Mouse (Mus musculus): ENCODE measurements around the gene Hcar1.

The Hcar1 gene

DNA sequence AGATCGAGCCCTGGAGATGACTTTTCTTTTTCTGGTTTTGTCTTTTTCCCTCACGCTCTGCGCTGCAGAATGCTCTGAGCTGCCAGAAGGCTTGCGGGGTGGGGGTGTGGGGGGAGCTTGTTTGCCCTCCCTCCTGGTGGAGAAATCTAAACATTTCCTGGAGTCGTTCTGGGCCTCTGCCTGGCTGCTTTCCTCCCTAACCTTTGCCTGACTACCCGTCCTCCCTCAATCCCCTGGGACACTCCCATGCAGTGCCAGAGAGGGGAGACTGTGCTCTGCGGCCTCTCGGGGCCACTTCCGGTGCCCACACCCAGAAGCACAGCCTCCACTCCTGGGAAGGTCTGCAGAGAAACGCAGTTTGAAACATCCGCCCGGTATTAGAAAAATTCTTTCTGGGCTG is at the start of gene Hcar1:
Hcar1 (minus strand) TSS at position 93 of the 400 bp plus-strand sequence.
- DNase-seq, result no peak

DNA sequence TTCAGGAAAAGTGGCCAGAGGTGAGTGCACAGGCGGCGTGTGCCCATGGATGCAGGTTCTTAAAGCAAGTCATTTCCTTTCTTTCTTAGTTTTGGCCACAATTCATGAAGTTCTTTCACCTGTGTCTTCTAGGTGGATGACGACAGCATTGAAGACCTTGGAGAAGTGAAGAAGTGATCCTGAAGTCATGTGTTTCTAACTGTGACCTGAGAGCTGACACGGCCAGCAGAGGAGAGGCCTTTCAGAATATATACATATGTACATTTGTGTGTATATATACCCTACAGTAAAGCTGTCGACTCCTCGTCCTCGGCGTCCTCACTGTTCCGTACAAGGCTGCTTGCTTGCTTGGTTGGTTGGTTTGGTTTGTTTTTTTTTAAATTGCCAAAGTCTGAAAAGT is 47.3 kb upstream of the Hcar1 start, which contains the start of gene Gm43518:
Gm43518 (plus strand) TSS at position 301 of the 400 bp plus-strand sequence.
- DNase-seq, result no peak

DNA sequence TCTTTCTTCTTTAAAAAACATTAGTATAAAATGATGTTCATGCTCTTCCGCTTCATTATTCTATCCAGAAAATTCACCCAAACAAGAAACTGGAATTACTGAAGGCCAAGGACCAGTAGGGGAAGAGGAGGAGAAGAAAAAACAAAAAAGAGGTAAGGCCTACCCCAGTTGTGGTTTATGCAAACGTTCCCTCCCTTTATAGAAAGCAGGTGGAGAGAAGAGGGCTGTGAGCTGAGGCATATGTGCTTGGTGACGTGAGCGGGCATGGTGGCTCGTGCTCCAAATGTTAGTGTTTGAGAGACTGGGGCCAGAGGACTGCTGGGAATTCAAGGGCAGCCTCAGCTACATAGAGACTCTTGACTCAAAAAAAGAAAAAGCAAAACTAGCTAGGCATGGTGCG is 42.3 kb upstream of the Hcar1 start:
- no peak for DNase-seq

DNA sequence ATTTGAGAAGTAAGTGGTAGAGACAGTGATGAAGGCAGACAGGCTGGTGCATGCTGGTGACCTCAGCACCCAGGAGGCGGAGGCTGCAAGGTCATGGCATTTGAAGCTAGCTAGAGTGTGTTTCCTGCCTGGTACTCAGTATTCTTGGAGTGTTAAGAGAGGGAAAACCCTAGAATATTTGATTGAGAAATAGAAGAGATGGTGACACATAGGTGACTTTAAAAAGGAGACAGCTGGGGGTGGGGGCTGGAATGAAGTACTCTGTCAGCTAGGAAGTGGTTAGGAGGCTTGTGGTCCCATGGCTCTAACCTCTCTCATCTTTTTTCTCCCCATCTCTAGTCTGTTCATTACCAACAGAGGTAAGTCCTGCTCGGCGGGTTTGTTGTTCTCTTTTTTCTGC is 35.0 kb upstream of the Hcar1 start:
- DNase-seq, result no peak

DNA sequence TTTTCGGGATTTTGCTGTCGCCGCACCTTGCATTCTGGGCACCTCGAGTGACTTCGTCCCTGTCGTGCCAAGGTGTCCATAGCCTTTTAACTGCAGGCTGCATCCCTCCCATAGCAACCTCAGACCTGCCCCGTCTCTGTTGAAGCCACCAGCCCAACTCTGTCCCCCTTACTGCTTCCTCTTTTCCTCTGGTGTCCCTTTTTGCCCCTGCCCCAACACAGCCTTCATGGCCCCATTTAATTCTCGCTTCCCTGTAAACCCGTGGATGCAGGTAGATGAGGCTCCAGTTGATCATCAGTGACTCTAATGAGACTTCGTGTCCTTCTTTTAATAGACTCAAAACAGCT is 27.8 kb upstream of the Hcar1 start:
- no peak for DNase-seq

DNA sequence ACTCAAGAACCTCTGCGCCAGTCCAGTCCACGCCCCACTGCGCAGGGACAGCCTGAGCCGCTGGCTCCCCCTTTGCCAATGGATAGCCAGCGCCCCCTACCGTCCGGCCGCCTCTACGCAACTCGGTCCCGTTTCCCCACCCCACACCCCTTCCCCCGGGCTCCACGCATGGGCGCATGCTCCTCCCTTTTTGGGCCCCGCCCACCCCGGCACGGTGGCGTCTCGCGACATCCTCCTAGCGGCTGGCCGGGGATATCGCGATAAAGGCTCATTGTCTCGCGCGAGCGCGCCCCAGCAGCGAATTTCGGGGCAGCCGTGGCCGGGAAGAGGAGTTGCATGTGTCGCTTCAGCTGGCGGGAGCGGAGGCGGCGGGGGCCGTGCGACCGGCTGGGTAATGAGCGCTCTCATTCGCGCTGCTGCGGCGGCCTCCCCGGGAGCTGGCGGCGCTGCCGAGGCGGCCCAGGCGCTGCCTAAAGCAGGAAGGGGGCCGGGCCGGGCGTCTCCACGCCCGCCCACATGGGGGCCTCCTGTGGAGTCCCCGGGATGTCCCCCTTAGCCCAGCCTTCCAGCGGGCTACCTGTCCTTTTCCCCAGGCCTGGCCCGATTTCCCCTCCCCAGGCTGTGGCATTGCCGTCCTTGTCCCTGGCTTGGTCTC is 27.3 kb upstream of the Hcar1 start, which contains the start of gene Denr:
Denr (plus strand) TSS at position 200 of the 655 bp plus-strand sequence.
- peak; percentile 99 for DNase-seq

DNA sequence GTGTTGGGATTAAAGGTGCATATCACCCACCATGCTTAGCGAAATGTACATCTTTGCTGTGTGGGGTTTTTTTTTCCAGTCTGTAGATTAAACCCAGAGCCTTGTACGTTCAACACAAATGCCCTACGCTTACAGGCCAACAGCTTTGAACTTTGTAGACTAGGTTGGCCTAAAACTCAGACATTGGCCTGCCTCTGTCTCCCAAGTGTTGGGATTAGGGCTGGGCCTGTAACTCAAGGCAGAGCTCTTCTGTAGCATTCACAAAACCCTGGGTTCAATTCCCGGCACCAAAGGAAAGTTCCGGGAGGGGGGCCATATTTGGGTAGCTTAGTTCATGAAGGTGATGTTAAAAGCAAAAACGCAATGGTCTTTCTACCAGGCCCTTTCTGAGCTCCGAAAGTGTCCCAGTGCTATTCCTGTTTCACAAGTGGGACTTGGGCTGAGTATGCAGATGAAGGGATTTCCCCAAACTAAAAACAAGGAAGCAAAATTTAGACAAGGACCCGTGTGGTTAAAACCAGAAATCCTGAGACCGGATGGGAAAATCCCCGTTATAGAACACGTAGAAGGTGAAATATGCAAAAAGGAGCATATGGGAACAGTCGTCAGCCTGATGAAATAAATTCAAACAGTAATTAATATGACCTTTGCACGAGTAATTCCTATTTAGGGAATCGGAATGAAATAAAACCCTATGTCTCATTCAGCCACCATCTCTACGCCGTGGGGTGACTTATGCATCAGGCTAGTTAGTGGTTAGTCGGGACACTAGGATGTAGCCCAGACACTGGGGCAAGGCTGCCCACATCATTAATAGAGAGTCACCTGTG is 26.5 kb upstream of the Hcar1 start:
- no peak for DNase-seq

DNA sequence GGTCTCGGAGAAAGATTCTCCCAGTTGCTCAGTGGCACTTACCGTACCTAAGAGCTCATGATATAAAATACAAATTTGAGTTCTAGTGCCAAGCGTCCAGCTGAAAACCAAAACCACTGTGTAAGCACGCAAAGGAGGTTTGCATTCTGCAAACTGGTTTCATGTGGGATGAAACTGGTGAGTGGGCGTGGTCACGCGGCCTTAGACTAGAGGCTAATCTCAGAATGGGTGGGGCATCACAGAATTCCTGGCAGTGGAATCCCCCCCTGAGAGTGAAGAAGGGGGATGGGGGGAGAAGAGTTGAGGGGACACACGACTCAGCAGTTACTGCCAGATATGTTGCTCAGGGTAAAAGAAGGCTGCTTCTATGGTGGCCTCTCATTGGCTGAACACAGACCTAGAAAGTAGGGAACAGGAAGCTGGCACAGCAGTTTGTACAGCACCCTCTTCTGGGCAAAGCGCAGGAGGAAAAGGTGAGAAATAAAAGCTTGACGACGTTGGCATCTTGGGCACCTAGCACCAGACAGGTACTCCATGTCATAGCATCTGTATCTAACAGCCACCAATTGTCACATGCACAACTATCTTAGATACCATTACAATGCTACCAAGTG is 24.3 kb upstream of the Hcar1 start:
- no peak for DNase-seq

DNA sequence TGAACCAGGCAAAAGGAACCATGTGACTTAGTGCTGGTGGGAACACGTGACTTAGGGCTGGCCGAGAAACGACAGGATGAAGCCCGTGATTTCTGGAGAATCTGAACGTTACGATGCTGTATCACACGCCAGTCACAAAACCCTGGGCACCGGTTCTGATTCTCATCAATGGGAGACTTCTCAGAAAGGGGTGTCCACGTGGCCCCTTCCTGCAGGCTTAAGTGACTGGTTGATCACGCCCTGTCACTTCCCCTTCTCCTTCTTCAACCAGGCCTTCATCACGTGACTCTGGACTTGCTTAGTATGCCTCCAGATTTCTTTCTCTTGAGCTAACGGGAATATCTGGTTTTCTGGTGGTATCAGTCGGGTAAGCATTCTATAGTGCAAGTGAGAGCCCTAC is 17.5 kb upstream of the Hcar1 start:
- DNase-seq, result no peak

DNA sequence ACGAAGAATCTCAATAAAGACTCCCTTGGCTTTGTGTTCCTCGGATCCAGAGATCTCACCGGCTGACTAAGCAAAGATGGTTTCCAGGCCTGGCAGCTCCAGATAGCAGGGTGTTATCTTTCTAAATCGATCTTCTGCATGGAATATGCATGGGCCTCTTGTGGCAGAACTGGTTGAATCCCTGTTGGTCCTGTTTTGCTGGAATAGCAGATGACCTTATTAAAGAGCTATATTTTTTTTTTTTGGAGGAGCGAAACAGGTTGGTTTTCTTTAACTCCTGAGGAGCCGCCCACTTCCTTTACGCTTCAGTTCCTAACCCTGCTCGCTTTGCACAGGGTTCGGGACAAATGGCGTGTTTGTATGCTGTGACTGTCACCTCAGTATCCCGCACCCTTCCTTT is 16.6 kb upstream of the Hcar1 start:
- no peak for DNase-seq

DNA sequence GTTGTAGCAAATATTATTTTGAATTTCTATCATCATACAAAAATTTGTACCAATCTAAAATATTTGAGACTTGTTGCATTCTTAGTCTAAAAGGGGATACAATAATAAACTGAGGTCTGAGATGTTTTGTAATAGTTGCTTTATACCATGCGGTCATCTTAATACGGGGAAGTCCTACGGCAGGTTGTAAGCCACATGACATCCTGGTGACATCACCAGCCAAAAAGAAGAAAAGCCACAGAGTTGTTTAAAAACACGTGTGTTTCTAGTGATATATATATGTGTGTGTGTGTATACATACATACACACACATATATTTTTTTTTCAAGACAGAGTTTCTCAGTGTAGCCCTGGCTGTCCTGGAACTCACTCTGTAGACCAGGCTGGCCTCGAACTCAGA is 13.7 kb upstream of the Hcar1 start:
- no peak for DNase-seq

DNA sequence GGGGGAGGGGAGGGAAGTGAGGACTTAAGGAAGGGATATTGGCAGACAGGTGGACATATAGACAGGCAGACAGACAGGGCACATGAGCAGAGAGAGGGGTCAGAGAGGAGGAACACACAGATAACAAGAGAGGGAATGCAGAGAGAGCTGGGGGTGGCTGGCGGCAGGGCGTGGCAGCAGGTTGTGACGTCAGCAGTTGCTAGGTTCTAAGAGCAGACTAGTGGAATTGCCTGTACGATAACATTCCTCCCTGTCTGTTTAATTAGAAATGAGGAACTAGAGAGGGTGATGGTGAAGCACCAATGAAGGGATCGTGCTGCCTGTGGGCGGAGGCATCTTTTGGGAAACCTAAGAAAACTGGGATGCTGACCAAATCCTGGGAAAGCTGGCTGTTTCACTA is 11.8 kb upstream of the Hcar1 start:
- no peak for DNase-seq

DNA sequence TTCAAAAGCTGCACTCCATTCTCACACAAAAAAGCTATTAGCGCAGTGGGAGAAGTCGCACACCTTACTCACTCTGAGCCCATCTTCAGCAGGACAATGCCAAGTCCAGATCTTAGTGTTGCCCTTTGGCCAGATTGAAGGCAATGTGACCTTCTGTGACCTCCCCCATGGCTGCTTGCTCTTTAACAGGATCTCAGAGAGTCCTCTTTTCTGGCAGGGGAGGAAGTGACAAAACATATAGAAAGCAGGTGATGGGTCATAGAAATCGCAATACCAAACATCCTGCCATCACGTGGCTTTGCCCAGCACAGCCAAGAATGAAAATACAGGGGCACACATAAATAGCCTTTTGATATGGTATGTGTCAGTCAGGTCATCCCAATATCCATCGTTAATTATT is 11.2 kb upstream of the Hcar1 start:
- no peak for DNase-seq

DNA sequence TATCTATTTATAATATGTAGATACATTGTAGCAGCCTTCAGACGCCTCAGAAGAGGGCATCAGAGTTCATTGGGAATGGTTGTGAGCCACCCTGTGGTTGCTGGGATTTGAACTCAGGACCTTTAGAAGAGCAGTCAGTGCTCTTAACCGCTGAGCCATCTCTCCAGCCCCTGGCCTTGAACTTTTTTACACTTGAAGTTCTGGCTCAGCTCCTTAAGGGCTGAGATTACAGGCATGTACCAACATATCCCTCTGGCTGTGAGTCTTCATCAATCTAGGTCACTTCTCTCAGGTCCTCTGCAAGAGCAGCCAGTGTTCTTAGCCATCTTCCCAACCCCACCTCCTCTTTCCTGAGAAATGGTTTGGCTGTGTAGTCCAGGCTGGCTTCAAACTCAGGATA is 10.5 kb upstream of the Hcar1 start:
- DNase-seq, result no peak

DNA sequence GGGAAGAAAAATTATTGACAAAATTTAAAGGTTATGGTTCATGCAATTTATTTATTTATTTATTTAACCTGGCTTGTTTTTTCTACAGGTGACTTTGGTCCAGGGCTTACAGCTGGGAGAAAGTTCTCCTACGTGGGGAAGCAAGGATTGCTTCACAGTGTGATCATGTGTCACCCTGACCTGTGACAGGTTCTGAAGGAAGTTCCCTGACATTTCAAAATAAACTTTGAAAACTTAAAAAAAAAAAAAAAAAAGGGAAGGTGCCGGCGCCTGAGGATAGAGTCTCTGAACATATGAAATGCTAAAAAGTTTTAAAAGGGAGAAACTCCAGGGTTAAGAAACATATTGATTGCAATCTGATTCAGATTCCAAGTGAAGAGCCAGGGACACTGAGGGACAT is 6.5 kb upstream of the Hcar1 start:
- DNase-seq, result no peak

DNA sequence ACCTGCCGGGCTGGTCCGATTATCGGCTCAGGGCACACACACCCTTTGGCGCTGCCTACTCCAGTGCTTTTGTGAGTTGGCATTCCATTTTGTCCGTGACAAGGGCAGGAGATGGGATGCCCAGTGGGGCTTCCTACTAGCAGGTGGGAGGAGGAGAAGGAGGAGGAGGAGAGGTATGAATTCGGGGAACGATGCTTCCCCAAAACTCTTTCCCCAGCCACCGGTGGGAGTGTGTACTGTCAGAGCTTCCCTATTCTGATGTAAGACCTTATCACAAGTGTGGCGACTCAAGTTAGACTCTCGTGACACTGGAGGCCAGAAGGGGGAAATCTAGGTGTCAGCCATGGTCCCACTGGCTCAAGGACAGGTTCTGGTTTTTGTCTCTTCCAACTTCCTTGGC is 4.5 kb upstream of the Hcar1 start:
- DNase-seq, result no peak

DNA sequence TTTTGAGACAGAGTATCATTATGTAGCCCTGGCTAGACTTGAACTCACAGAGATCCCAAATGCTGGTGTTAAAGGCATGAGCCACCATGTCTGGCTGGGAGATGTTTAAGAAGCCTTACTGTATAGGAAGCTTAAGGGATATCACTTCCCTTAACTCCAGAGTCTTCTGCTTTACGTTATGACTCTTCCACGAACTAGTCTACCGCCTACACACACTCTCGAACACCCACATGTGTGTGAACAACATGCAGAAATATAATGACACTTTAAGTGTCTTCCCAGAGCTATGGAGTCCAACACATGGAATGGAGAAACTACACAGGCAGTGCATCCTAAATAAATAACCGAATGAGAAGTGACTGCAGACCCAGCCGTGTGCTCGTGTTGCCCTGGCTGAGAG is 4.1 kb upstream of the Hcar1 start:
- DNase-seq, result no peak

DNA sequence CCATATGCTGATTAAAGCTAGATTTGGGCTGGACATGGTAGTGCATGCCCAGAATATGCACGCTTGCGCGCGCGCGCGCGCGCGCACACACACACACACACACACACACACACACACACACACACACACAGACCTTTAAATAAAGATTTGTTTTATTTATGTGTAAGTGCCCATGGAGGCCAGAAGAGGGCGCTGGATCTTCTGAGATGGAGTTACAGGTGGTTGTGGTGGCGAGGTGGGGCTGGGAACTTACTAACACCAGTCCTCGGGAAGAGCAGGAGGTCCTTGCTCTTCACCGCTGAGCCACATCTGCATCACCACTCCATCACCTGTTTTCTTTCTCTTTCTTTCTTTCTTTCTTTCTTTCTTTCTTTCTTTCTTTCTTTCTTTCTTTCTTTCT is 958 bp upstream of the Hcar1 start:
- no peak for DNase-seq

DNA sequence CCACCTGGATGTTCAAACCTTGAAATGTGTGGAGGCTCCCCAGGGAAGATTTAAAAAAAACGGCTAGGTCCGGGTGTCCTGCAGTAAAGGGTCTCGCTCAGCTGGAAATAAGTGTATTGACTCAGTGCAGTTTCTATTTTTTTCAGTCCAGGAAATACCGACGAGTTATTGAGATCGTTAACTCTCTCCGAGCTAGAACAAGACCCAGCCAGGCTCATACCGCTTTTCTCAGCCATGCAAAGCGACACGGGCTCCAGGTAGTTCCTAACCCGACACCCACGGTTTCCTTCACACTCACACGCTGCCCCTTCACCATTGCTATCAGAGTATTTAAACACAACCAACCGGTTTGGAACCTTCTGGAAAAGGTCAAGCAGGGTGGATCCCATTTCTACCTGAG is 1.8 kb downstream of the Hcar1 start:
- no peak for DNase-seq

DNA sequence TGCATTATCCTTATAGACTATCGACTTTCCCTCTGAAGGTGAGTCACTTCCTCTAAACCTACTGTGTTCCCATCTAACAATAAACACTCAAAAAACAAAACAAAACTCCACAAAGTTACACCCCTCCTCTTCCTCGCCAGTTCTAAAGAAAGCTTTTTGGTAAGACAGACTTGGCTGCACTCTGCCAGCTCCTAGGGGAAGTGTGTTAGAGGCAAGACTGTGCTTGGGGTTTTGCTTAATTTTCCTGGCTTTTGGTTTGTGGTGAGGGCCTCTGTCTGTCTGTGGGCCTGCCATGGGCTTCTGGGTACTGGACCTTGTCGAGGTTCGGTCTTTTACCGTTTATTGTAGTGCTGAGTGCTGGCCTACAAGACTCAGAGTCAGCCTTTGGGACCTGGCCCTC is 5.6 kb downstream of the Hcar1 start:
- no peak for DNase-seq

DNA sequence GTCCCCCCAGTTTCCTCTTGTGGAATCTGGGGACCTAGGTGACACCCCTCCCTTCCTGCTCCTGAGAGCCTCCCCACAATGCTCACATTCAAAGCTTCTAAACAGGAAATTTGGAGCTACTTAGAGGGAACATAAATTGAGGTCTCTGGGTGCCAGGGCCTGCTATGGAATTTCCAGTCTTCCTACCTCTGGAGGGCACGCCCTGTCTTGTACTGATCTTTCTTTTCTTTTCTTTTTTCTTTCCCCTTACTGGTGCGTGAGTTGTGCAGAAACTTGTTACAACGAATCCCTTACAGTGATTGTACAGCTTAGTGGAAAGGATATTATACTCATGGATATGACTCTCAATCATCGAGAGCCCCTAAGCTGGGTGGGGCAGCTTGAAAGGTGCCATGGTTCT is 10.2 kb downstream of the Hcar1 start:
- DNase-seq, result no peak

DNA sequence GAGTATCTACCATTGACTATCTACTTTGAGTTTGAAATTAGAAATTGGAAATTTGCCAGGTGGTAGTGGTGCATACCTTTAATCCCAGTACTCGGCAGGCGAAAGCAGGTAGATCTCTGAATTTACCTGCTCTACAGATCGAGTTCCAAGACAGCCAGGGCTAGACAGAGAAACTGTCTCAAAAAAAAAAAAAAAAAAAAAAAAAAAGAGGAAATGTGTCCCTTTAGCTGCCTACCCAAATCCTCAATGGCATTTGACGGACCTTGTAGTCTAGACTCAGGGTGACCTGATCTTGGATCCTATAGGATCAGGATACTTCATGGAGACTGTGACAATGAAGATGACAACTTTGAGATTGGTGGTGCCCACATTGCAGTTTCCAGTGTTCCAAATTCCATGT is 13.4 kb downstream of the Hcar1 start:
- no peak for DNase-seq

DNA sequence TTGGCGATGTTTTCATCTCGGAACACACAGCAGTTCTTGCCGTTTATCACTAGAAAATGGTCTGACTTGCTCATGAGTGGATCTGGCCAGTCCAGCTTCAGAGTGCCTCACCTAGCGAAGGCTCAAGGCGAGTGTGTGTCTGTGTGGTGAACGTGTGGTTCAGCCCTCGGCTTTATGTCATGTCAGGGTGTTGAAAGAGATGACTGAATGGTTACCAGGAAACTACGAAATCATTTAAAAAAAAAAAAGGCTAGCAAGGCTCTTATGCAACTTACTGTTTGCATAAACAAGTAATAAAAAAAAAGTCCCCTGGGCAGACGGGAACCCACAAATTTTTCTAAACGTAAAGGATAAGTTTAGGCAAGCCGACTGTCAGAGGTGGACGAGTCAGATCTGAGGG is 14.5 kb downstream of the Hcar1 start, which contains the start of gene Hcar2:
Hcar2 (minus strand) TSS at position 135 of the 400 bp plus-strand sequence.
- no peak for DNase-seq

DNA sequence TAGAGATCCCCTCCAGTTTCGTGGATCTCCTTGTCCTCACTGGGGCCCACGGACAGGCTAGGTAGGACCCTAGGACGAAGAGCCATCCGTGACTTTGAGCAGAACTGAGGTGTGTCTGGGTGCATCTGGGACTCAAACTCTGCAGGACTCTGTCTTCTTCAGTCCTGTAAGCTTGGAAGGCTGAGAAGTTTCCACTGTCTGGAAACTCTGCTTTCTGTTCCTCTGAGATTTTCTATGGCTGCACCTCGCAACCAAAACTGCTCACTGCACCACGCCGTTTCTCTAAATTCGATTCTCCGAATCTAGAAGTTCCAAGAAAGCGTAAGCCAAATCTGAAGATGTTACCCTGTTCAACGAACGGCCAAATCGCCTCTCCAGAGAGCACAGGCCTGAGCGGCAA is 15.9 kb downstream of the Hcar1 start:
- no peak for DNase-seq
